Mouse (Mus musculus) bone marrow macrophage, adult 2 months (primary cell): ENCODE data around the gene Spint1.

Source experiments
- CTCF ChIP-seq: IDR thresholded peaks from 2 replicates; pipeline ENCODE4 v1.5.1; 2012; ENCODE audit warnings: low read depth, mild to moderate bottlenecking, low read length, moderate library complexity
- POLR2A ChIP-seq: IDR thresholded peaks from 2 replicates; pipeline ENCODE4 v1.6.1; 2012; ENCODE audit warnings: mild to moderate bottlenecking, low read depth, low read length, borderline replicate concordance

GRCm38 (mm10) chr2:119249592-119250061, 12.5 kb downstream of the Spint1 start:
- no peak for TF ChIP-seq CTCF
- no peak for TF ChIP-seq POLR2A
